Mouse (Mus musculus): ENCODE results near the gene Vars. TPM values are rescaled to one million over a fixed set of nuclear protein-coding genes. Genes with fewer than 3 reads are reported as not detected.

Vars gene
- polyA plus RNA-seq, 1 experiment from 2014 or later, result 51.6 TPM

DNA sequence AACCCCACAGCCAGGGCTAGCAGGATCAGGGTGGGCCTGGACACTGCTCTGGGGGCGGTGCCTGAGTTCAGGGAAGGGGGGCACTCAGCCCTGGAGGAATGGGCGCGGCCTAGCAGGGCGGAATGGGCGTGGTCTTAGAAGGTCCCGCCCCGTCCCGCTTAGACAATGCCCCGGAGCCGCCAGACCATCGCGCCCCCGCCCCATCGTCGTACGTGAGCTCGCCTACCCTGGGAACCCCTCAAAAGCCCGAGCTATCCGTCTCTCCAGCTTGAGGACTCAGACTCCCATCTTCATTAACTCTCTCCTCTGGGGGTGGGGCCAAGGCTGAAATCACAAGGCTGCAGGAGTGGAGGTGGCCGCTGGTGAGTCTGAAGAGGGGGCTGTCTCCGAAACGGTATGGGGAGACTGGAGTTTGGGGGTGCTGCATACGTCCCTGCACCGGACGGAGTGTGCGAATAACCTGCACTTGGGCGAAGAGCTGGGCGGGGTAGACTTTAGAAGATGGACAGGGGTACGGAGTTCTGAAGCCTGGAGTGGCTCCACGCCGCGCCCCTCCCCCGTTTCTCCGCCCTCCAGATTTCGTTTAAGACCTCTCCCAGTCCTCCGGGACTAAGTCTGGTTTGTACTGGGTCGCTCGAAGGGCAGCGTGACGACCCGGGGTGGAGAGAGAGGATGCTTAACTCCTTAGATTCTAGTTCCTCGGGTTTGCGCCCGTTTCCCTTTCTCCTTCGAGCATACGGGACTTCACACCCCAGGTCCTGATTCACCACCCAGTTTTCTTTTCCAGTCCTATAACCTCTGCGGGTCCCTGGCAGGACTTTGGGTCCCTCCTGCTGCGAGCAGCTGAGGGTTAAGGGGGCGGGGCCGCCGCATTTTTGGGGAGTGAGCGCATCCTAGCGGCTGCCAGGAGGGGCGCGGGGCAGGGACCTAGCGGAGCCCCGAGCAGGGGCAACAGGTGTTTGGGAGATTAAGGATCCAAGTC, 58.4 kb downstream of the Vars start, which contains the start of gene Ddah2:
Gene Ddah2, plus strand, starts transcription at position 125 of the 982 bp plus-strand sequence.
- Histone ChIP-seq H3K4me3 (replicated peaks; ENCODE audit: low read length) (peak within 1 kb of the TSS; percentile 85), H3K4me1 (replicated peaks; ENCODE audit: control insufficient read depth, insufficient read depth, low read length) (peaks cover 13% of the 10 kb centered on the region), H3K9me3 (ENCODE audit: control insufficient read depth, low read length) (no peaks in the 10 kb centered on the region), H3K36me3 (replicated peaks; ENCODE audit: control insufficient read depth, insufficient read depth) (peaks cover 40% of the 10 kb centered on the region), H3K4me2 (replicated peaks) (peak within 1 kb of the TSS; percentile 66), H3K27me3 (ENCODE audit: control insufficient read depth, insufficient read depth, low read length) (peaks cover 6% of the 10 kb centered on the region), H3K27ac (peak within 1 kb of the TSS; percentile 88), H3K9ac (peak within 1 kb of the TSS; percentile 88)
- DNase-seq (ENCODE audit: low spot score) (peak; percentile 85), ATAC-seq (ENCODE audit: low FRiP score) (peak; percentile 92)
- under 1% methylated on average over 56 of the region's 57 CpGs for WGBS

DNA sequence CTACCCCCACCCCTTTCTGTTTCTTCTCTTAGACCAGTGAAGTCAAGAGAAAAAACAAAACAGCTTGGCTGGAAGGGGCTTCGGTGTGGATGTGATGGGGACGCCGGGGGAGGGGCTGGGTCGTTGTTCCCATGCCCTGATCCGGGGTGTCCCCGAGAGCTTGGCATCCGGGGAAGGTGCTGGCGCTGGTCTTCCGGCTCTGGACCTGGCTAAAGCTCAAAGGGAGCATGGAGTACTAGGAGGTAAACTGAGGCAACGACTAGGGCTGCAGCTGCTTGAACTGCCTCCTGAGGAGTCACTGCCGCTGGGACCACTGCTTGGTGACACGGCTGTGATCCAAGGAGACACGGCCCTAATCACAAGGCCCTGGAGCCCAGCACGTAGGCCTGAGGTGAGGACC, 59.3 kb downstream of the Vars start:
- no peak overlapping the region for H3K27ac ChIP-seq
- ATAC-seq (ENCODE audit: low FRiP score), result peak; percentile 9; the same call in 1 of the 2 replicates
- WGBS, result 25% methylated on average over 14 of the region's 14 CpGs
- H3K36me3 ChIP-seq (replicated peaks; ENCODE audit: control insufficient read depth, insufficient read depth), result peaks cover 38% of the 10 kb centered on the region
- peak overlapping the region; percentile 66 for H3K4me2 ChIP-seq (replicated peaks)
- peak overlapping the region; percentile 85 for H3K4me3 ChIP-seq (replicated peaks; ENCODE audit: low read length)
- peaks cover 14% of the 10 kb centered on the region for H3K27me3 ChIP-seq (ENCODE audit: control insufficient read depth, insufficient read depth, low read length)
- H3K9ac ChIP-seq, result peak overlapping the region; percentile 88
- H3K9me3 ChIP-seq (ENCODE audit: control insufficient read depth, low read length), result no peaks in the 10 kb centered on the region
- H3K4me1 ChIP-seq (replicated peaks; ENCODE audit: control insufficient read depth, insufficient read depth, low read length), result peaks cover 15% of the 10 kb centered on the region
- DNase-seq (ENCODE audit: low spot score), result no peak

DNA sequence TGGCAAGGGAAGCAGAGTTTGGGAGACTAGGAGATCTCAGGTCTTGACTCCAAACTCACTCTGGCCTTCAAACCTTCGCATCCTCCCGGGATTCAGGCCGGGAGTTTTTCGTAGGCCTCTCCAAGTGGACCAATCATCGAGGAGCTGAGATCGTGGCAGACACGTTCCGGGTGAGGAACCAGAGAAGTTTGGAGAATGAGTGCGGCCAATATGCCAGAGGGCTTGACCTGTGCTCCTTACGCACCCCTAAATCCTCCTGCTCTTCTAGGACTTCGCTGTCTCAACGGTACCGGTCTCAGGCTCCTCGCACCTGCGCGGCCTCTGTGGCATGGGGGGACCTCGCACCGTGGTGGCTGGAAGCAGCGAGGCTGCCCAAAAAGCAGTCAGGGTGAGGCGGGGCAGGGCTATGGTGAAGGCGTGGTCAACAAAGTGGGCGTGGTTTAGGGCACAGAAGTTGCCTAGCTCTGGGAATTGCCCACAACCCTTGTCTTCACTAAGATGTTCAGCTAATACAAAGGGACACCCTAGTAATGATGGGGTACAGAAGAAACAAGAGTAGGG, 60.0 kb downstream of the Vars start:
- Histone ChIP-seq H3K9me3 (ENCODE audit: control insufficient read depth, low read length) (no peaks in the 10 kb centered on the region), H3K4me3 (replicated peaks; ENCODE audit: low read length) (peak overlapping the region; percentile 85), H3K27ac (no peak overlapping the region), H3K27me3 (ENCODE audit: control insufficient read depth, insufficient read depth, low read length) (peaks cover 21% of the 10 kb centered on the region), H3K4me1 (replicated peaks; ENCODE audit: control insufficient read depth, insufficient read depth, low read length) (peaks cover 18% of the 10 kb centered on the region), H3K9ac (peak overlapping the region; percentile 88), H3K36me3 (replicated peaks; ENCODE audit: control insufficient read depth, insufficient read depth) (peaks cover 35% of the 10 kb centered on the region), H3K4me2 (replicated peaks) (peak overlapping the region; percentile 66)
- ATAC-seq (ENCODE audit: low FRiP score) (no peak), DNase-seq (ENCODE audit: low spot score) (no peak)
- WGBS, result 58% methylated on average over 22 of the region's 22 CpGs

DNA sequence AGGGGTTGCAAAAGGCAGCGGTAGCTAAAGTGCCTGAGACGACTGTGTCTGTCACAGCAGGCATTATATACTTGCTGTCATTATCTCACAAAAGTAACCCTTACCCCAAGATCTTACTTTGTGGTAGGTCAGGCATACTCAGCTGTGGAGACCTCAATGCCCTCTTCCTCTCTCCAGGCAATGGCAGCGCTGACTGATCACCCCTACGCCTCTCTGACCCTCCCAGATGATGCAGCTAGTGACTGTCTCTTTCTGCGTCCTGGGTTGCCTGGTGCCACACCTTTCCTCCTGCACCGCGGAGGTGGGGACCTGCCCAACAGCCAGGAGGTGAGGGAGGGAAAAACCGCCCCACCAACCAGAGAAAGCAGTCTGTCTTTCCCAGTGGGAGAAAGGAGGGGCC, 60.5 kb downstream of the Vars start:
- no peak overlapping the region for H3K9ac ChIP-seq
- no peak overlapping the region for H3K4me2 ChIP-seq (replicated peaks)
- no peak overlapping the region for H3K27ac ChIP-seq
- H3K4me3 ChIP-seq (replicated peaks; ENCODE audit: low read length), result no peak overlapping the region
- 84% methylated on average over 8 of the region's 8 CpGs for WGBS
- H3K27me3 ChIP-seq (ENCODE audit: control insufficient read depth, insufficient read depth, low read length), result peaks cover 25% of the 10 kb centered on the region
- peaks cover 18% of the 10 kb centered on the region for H3K4me1 ChIP-seq (replicated peaks; ENCODE audit: control insufficient read depth, insufficient read depth, low read length)
- no peaks in the 10 kb centered on the region for H3K9me3 ChIP-seq (ENCODE audit: control insufficient read depth, low read length)
- H3K36me3 ChIP-seq (replicated peaks; ENCODE audit: control insufficient read depth, insufficient read depth), result peaks cover 30% of the 10 kb centered on the region
- DNase-seq (ENCODE audit: low spot score) (no peak), ATAC-seq (ENCODE audit: low FRiP score) (no peak)

DNA sequence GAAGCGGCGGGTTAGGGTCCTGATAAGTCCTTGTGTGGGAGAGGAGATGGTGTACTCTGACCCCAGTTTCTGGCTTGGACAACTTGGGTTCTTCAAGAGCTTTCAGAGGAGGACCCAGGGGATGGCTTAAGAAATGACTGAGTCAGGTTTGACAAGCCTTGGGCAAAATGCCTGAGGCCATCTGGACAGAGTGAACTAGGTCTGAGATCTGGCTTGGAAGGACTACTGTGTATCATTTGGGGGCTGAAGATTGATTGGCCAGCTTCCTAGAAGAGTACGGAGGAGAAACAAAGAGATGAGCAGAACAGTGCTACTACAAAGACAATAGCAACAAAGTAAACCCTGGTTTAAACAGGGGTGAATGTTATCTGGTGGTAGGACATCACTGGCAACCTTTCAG, 62.7 kb downstream of the Vars start:
- H3K36me3 ChIP-seq (replicated peaks; ENCODE audit: control insufficient read depth, insufficient read depth), result peaks cover 30% of the 10 kb centered on the region
- H3K27ac ChIP-seq, result no peak overlapping the region
- 89% methylated on average over 3 of the region's 3 CpGs for WGBS
- no peak overlapping the region for H3K4me3 ChIP-seq (replicated peaks; ENCODE audit: low read length)
- H3K27me3 ChIP-seq (ENCODE audit: control insufficient read depth, insufficient read depth, low read length), result peaks cover 35% of the 10 kb centered on the region
- no peak for ATAC-seq (ENCODE audit: low FRiP score)
- no peak overlapping the region for H3K9ac ChIP-seq
- peaks cover 18% of the 10 kb centered on the region for H3K4me1 ChIP-seq (replicated peaks; ENCODE audit: control insufficient read depth, insufficient read depth, low read length)
- H3K9me3 ChIP-seq (ENCODE audit: control insufficient read depth, low read length), result no peaks in the 10 kb centered on the region
- H3K4me2 ChIP-seq (replicated peaks), result no peak overlapping the region
- no peak for DNase-seq (ENCODE audit: low spot score)

DNA sequence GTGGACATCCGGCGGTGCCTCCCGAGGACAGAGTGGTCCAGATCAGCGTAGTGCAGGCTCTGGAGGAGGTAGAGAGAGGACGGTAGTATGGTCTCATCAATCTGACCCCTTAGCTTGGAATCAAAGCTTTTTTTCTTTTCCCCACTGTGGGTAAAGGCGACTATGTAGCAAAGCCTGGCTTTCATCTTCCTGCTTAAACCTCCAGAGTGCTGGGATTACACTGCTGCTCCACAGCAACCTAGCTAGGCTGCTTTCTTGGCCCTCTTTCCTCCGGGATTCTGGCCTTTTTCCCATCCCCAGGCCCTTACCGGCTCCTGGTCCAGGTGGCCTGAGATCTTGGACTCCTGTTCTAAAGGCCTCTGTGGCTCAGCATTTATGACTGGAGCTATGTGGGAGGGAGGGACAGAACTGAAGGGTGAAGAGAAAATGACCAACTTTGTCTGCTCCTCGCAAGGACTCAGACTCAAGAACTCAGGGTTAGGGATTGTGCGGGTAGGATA, 63.6 kb downstream of the Vars start:
- Histone ChIP-seq H3K4me3 (replicated peaks; ENCODE audit: low read length) (no peak overlapping the region), H3K9ac (no peak overlapping the region), H3K4me2 (replicated peaks) (peak overlapping the region; percentile 45), H3K36me3 (replicated peaks; ENCODE audit: control insufficient read depth, insufficient read depth) (peaks cover 30% of the 10 kb centered on the region), H3K27ac (no peak overlapping the region), H3K4me1 (replicated peaks; ENCODE audit: control insufficient read depth, insufficient read depth, low read length) (peaks cover 18% of the 10 kb centered on the region), H3K27me3 (ENCODE audit: control insufficient read depth, insufficient read depth, low read length) (peaks cover 35% of the 10 kb centered on the region), H3K9me3 (ENCODE audit: control insufficient read depth, low read length) (no peaks in the 10 kb centered on the region)
- 46% methylated on average over 10 of the region's 10 CpGs for WGBS
- ATAC-seq (ENCODE audit: low FRiP score) (no peak), DNase-seq (ENCODE audit: low spot score) (no peak)

DNA sequence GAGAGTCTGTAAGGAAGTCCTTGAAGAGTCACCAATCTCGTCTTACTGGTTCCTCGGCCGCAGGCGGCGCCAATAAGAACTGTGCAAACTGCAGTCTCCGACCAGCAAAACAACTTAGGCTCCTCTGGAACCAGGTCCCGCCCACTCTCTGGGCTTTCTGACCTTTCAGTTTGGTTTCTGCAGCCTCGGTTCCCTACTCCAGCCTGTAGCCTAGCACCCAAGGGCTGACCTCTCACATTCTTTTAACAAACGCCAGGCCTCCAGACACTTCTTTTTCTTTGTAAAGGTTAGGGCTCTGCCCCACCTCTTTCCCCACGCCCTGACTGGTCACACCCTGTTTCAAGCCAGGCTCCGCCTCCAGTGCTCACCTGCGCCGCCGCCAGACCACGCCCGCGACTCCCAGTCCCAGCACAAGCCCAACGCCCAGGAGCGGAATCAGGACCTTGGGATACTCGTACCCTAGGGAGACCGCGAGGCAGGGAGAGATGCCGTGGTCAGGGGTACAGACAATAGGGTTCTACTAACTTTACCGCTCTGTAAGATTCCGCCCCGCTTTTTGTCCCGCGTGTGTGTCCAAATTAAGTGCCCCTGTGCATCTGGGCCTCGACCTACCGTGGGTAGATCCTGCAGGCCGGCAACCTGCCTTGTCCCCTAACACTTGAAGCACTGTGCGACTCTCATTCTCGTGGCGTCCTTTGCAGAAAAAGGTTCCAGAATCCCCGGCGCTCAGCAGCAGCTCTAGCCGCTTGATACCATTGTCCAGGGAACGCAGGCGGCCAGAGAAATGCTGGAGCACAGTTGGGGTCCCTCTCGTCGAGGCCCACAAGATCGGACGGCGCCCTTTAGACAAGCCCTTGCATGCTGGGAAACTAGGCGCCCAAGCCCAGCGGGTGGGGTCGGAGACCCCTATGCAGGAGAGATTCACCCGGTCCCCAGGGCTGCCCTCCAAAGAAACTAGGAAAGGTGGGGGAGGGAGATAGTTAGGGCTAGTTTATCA, 64.5 kb downstream of the Vars start, which contains the start of gene Ly6g6c:
Gene Ly6g6c, plus strand, starts transcription at position 438 of the 997 bp plus-strand sequence.
- Histone ChIP-seq H3K9me3 (ENCODE audit: control insufficient read depth, low read length) (no peaks in the 10 kb centered on the region), H3K36me3 (replicated peaks; ENCODE audit: control insufficient read depth, insufficient read depth) (peaks cover 30% of the 10 kb centered on the region), H3K9ac (peak within 1 kb of the TSS; percentile 26; the same call in 1 of the 2 replicates), H3K4me1 (replicated peaks; ENCODE audit: control insufficient read depth, insufficient read depth, low read length) (peaks cover 12% of the 10 kb centered on the region), H3K4me2 (replicated peaks) (peak within 1 kb of the TSS; percentile 45), H3K27ac (no peak within 1 kb of the TSS), H3K27me3 (ENCODE audit: control insufficient read depth, insufficient read depth, low read length) (peaks cover 35% of the 10 kb centered on the region), H3K4me3 (replicated peaks; ENCODE audit: low read length) (peak within 1 kb of the TSS; percentile 20)
- DNase-seq (ENCODE audit: low spot score), result no peak
- 2% methylated on average over 48 of the region's 48 CpGs for WGBS
- no peak for ATAC-seq (ENCODE audit: low FRiP score)
